Mouse (Mus musculus): ENCODE results near the gene Hpf1. TPM values are rescaled to one million over a fixed set of nuclear protein-coding genes. Genes with fewer than 3 reads are reported as not detected.

The Hpf1 gene
- polyA plus RNA-seq, 1 experiment from 2014 or later = 85.4 TPM

DNA sequence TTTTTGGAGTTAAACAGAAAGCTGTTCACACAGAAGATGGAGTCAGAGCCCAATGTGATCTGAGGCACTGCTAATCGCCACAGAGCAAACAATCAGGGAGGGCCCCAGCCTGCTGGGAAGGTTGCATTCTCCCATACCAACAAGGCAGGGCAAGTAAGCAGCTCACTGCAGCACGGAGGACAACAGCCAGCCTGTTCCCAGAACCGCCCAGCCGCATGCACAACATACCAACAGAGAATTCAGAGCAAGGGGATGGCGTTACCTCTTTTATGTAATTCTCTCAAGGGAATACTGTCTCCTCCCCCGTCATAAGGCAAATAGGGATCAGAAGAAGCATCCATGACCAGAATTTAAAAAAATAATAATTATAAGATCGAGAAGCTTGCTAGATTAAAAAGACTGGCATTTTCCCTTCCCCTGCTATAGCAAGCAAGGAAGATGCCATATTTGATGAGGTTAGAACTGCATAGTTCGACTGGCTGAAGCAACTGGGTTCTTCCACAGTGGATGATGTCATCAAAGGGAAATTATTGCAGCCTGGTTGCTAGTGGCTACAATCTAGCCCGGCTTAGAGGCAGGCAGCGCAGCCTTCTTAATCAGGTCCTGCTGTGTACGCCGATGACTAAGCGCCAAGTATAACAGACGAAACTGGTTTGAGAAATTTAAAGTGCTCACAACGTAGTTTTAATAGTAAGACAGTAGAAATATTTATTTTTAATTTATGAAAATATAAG lies 64.2 kb downstream of the Hpf1 start:
- H3K4me2 ChIP-seq (ENCODE audit: low read depth, low read length) = peak overlapping the region; percentile 68
- H3K27ac ChIP-seq (replicated peaks; ENCODE audit: low read depth, low read length) = peak overlapping the region; percentile 86
- peaks cover 4% of the 10 kb centered on the region; the same call in 1 of the 2 replicates for H3K4me1 ChIP-seq (ENCODE audit: control insufficient read depth, insufficient read depth, low read length)
- no peaks in the 10 kb centered on the region for H3K36me3 ChIP-seq (ENCODE audit: control insufficient read depth, insufficient read depth, low read length)
- H3K4me3 ChIP-seq (ENCODE audit: low read depth, low read length) = peak overlapping the region; percentile 41
- peak overlapping the region; percentile 58 for H3K9ac ChIP-seq (ENCODE audit: low read depth, low read length)
- DNase-seq (ENCODE audit: low spot score) (peak; percentile 97), ATAC-seq (ENCODE audit: low read depth) (peak; percentile 96)
- WGBS = 1% methylated on average over 15 of the region's 15 CpGs
- H3K27me3 ChIP-seq (replicated peaks; ENCODE audit: control insufficient read depth, insufficient read depth, low read length) = no peaks in the 10 kb centered on the region
- H3K9me3 ChIP-seq (ENCODE audit: control insufficient read depth, low read length) = no peaks in the 10 kb centered on the region

DNA sequence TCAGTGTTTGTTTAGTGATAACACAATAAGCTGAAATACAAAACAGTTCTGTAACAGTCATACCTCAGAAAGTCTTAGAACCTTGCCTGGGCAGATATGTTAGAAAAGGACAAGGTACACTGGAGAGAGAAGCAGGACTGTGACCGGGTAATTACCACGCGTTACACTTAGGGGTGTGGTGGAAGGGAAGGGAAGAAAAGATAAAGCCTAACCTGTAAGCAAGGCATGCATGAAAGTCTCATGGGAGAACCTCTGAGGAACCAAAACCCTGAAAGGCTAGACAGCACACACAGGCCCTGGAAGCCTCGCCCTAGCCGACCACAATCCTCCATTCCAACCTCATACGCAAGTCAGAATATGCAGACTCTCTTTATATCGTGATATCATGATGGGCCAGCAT lies 66.6 kb downstream of the Hpf1 start:
- Histone ChIP-seq H3K4me1 (ENCODE audit: control insufficient read depth, insufficient read depth, low read length) (peaks cover 4% of the 10 kb centered on the region; the same call in 1 of the 2 replicates), H3K36me3 (ENCODE audit: control insufficient read depth, insufficient read depth, low read length) (no peaks in the 10 kb centered on the region), H3K27ac (replicated peaks; ENCODE audit: low read depth, low read length) (no peak overlapping the region), H3K9me3 (ENCODE audit: control insufficient read depth, low read length) (no peaks in the 10 kb centered on the region), H3K27me3 (replicated peaks; ENCODE audit: control insufficient read depth, insufficient read depth, low read length) (no peaks in the 10 kb centered on the region), H3K4me2 (ENCODE audit: low read depth, low read length) (no peak overlapping the region), H3K9ac (ENCODE audit: low read depth, low read length) (no peak overlapping the region), H3K4me3 (ENCODE audit: low read depth, low read length) (no peak overlapping the region)
- WGBS = 84% methylated on average over 7 of the region's 7 CpGs
- DNase-seq (ENCODE audit: low spot score) (no peak), ATAC-seq (ENCODE audit: low read depth) (no peak)

Other genes starting within 250 kb of the Hpf1 start
- 16.9 and 18.2 TPM in 2 replicates for gene Clcn3, start 92.9 kb downstream of the Hpf1 start, polyA plus RNA-seq (2014; fragmentation: Nextera tagmentation; extraction: Ambion mirVana)
- 23.0 and 23.3 TPM in 2 replicates for gene Nek1, start 102.8 kb downstream of the Hpf1 start, polyA plus RNA-seq (2014; fragmentation: Nextera tagmentation; extraction: Ambion mirVana)

Measured in embryonic facial prominence, embryonic 14.5 days (tissue).